Mouse (Mus musculus) cortical plate, adult 2 months (tissue): ENCODE data around the gene Tmem129.

ENCODE experiments used
- CTCF ChIP-seq: fragments of 200-500 bp; IDR thresholded peaks from 2 replicates; pipeline ENCODE4 v1.5.1; 2011; ENCODE audit warnings: mild to moderate bottlenecking, control low read depth, low read length; ENCODE audit not compliant: insufficient read depth; ENCODE audit errors: extremely low read depth
- POLR2A ChIP-seq: fragments of 200-500 bp; IDR thresholded peaks from 2 replicates; pipeline ENCODE4 v1.6.1; 2011; ENCODE audit warnings: mild to moderate bottlenecking, low read length, control low read depth; ENCODE audit not compliant: insufficient read depth; ENCODE audit errors: extremely low read depth

DNA sequence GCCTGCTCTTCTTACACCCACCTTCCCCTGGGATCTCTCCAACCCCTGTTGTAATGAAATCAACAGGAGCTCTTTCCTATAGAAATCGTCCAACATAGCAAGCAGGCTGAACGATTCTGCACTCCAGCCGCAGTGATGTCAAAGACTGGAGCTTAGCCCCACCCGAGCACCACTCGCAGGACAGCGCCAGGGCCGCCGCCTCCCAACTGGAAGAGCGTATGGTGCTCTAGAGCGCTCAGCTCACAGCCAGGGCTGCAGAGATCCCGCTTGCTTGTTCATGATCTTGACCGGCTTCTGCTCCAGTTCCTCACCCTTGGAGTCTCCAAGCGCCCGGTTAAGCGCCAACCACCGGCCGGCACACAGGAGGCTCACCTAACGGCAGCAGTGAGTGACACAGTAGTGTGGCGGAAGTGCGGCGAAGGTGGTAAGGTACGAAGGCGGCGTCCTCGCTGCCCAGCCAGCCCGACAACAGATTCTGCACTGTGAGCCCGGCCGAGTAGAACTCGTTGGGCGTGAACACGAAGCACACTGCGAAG, 897 bp downstream of the Tmem129 start:
- TF ChIP-seq CTCF: no peak
- no peak for TF ChIP-seq POLR2A
